Mouse (Mus musculus) retina, postnatal 7 days (tissue): Measurements from ENCODE around the gene Skida1.
"Not testable (repeated sequence)": the region's sequence is repeated elsewhere in the genome, so short reads cannot be mapped to it uniquely, and the experiment has no call there.

Experiments
- DNase-seq: peaks from one replicate; pipeline ENCODE4 v3.0.0-alpha.2; 2012; ENCODE audit warnings: low read depth, low spot score

The Skida1 gene

GRCm38 (mm10) chr2:18048453-18049075 is at the start of gene Skida1:
Gene Skida1 (minus strand): TSS chr2:18049051.
- DNase-seq = no peak

DNA sequence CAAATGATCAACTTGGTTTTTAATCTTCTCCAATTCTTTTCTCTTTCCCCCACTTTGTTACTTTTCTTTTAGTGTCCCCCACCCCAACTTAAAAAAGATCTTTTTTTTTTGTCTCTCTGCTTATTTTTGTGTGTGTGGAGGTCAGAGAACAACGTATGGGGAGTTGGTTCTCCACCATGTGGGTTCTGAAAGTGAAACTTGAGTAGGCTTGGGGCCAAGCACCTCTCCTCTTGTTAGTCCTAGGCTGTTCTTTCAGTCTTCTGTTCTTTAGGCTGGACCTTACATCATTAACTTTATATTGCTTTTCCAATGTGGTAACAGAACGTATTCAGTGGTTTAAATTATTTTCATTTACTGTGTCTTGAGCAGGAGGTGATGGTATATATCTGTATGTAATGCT is 47.0 kb upstream of the Skida1 start:
- no peak for DNase-seq

DNA sequence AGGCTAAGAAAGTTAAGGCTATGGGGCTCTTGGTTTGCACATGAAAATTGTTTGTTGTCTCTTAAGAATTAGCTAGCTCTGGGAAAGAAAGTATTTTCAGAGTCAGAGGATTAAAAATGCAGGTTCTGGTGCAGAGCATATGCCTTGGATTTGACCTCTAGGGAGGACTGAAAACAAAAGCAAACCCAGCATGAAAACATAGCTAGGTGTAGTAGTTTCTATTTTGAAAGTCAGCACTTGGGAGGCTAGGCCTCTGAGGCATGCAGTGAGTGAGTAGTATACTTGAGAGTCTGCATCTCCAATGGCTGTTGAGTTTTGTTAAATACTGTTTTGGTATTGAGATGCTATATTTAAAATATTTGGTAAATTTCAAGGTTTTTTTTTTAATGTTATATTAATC is 45.5 kb upstream of the Skida1 start:
- no peak for DNase-seq

DNA sequence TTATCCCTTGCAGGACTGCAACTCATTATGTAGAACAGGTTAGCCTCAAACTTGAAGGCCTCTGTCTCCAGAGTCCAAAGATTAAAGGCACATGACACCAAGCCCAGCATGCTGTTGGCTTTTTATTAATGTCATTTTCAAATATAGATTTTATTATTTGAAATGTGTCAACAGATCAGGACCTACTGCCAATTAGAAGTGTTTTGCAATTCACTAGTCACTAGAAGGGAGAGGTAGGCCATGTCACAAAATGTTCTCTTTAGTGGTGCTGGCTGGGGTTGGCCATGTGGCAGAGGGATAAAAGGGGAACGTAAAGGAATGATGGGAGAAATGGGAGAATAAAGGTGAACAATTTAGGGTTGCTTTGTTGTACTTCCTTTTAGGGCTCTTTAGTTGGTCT is 45.0 kb upstream of the Skida1 start:
- DNase-seq = no peak

GRCm38 (mm10) chr2:18087695-18088094 is 38.8 kb upstream of the Skida1 start:
- DNase-seq = not testable (repeated sequence)

DNA sequence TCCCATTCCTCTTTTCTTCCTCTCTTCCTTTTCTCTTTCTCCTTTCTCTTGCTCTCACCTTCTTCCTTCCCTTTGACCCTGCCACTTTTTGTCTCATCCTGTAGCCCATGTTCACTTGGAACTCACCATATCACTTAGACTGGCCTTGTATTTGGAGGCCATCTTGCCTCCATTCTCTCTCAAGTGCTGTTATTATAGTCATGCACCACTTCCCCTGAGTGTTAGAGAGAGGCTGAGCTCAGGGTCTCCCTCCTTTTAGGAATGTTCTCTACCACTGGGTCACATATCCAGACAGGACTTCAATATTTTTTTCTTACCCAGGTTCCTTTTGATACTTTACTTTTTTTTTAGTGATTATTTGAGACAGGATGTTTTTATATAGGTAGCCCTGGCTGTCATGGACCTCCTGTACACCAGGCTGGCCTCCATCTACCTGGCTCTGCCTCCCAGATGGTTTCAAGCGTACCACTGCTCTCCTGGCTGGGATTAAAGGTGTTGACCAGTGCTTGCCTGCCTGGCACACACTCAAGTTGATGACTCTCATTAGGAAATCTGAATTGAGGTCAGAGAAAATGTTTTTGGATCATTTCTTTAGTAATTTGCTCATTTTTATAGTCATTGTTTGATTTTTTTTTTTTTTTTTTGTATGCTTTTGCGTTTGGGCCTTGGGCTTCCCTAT is 31.5 kb upstream of the Skida1 start:
- DNase-seq = no peak

DNA sequence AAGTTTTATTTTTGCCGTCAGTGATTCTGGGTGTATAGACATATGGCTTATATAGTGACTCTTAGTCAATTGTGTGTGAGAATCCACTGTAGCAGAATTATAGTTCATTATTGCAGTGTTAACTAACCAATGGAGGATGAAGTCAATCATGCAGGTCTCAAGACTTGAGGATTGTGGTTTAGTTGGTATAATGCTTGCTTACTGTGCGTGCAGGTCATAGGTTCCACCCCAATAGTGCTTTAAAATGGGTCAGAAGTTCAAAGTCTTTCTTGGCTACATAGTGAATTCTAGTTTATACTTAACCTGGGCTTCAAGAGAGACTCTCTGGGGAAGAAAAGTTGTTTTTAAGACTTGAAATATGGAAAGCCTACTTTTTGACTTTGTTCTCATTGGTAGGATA is 23.1 kb upstream of the Skida1 start:
- DNase-seq = no peak

- no peak for DNase-seq
Observed at GRCm38 (mm10) chr2:18068071-18068796, 19.4 kb upstream of the Skida1 start.

DNA sequence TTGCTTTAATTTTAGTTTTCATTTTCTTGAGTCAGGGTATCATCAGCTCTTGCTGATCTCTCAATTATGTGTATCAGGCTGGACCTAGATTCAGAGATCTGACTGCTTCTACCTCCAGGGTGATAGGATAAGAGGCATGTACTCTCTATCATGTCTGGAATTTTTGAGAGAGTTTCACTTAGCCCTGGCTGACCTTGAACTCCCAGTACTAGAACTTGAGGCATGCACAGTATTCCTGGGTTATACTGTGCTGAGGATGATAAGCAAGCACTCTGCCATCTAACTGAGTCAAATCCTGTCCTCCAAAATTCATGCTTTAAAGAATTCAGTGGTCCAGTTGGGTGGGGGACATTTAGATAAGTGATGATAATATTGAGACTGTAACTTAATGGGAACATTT is 17.6 kb upstream of the Skida1 start:
- DNase-seq = no peak

DNA sequence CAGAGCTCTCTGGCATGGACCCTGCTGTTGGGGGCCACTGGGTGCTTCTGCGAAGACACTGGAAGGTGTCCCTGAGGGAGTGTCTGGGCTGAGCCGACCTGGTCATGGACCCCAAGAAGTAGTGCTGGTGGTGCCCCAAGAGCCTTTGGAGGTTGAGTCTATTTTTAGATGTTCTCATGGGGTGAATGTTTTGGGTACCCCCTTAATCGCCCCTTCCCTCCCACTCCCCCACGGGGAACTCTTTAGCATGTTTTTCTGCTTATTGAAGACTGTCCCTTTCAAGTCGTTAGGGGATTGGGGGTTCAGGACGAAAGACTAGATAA is 16.8 kb upstream of the Skida1 start:
- no peak for DNase-seq

GRCm38 (mm10) chr2:18064941-18065707 is 16.3 kb upstream of the Skida1 start:
- peak; percentile 58 for DNase-seq

DNA sequence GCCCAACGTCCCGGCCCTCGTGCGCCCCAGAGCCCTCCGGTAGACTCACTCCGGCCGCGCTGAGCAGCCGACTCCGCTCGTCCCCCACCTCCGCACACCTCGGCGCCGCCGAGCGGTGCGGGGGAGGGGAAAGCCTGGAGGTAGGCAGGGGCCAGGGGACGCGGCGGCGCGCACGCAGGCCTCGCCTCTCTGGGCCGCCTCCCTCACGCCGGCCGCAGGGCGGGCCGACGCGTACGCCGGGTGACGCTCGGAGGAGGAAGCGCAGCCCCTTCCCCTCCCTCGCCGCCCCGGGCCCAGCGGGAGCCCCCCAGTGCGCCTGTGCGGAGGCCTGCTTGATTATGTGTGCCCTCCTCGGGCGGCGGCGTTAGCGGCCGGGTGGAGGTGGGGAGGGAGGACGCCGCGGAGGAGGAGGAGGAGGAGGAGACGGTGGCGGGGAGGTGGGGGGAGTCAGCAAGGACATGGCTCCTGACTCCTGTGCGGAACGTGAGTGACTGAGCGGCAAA is 15.6 kb upstream of the Skida1 start:
- DNase-seq = peak; percentile 93

DNA sequence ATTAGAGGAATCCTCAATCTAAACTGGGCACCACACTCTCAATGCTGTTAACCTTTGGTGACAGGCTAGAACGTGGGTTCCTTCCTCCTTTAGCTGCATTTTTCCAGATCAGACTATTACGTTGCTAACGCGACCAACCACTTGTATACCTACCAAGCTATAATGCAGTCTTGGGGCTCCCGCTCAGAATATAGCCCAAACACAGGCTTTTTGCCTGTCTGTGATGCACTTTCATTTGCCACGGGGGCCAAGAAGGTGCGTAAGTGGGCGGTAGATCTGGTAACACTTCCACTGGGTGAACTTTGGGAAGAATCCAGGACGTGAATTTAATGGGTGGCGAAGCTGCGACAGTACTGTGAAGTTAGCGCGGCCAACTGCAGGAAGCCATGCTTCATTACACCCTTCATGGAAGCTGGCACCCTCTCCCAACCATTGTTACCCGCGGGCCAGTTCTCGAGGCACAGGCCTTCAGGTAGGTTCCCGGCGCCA is 15.0 kb upstream of the Skida1 start:
- DNase-seq = no peak

DNA sequence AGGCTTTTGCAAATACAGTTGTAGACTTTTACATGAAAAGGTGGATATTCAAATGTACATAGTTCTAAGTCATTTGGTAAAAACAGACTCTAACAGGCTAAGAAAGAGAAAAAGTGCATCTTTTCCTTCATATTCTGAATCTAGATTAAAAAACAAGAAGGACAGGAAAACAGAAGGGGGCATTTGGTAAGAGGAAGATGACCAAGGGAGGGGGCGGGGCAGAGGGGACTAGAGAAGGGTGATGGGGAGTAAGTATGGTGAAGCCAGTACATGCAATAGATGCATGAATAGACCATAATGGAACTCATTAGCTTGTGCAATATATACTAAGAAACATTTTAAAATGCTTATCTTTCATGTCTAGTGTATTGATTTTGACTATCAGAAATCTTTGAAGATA is 11.5 kb upstream of the Skida1 start:
- no peak for DNase-seq

DNA sequence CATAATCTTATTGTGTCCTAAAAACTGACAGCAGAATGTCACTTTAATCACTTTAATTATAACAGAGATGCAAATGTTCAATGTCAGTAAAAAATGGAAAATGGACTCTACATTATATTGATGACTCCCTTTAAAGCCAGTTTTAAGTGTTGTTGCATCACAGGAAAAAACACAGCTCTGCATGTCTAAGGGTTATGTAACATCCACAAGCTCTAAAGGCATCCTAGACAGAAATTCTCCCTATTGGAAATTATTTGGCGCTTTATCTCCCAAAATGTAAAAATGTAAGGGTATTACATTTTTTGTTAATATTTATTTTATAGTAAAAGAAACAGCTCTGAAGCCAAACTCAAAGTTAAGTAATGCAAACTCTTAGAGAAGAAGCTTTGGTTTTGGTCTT is 11.0 kb upstream of the Skida1 start:
- no peak for DNase-seq

DNA sequence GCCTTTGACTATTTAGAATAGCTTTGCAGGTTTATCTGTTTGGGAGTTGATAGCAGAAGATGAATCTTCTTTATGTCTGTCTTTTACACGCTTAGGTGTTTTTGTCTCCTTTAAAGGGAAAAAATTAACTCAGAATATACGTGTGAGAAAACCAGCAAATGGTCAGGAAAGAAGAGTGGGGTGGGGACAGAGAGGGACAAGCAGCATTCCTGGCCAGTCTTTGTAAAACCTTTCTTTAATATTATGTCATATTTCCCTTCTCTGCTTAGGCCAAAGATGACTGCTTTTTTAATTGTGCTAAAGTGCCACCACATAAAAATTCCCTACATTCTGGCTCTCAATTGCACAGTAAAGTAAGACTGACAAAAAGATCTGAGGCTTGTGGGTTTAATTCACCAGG is 10.2 kb upstream of the Skida1 start:
- DNase-seq = no peak

GRCm38 (mm10) chr2:18058146-18058708 is 9.4 kb upstream of the Skida1 start:
- DNase-seq = no peak

DNA sequence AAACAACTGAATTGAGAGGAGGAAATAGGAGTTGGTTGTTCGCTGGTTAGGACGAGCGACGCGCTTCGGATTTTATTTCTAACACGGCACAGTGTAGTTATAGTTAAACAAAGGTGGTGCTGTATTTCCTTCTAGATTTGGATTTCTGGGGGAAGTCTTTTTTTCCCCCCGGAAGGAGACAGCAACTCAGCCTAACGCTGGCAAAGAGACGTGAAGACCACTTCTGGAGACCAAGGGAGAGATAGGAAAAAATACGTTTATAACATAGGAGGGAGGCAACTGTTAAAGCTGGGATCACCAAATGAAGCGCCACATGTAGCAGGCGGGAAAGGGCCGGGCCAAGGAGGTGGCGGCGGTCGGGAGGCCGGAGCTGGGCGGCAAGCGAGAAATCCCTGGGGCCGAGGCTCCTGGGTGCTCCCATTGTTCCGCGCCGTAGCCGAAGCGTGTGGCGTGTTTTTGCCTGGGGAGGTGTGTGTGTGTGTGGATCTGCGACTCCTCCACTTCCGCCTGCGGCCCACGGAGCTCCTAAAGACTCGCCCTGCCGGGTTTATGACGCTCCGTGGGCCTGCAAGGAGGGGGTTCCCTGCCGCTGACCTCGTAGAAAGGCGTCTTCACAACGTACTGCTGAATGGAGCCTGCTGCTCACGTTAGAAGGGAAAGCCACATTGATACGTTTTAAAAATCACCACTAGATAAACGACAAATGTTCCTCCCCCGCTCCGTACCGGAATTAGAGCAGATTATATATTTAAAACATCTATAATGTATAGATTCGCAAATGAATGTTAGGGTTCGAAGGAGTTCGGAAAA is 8.7 kb upstream of the Skida1 start:
- DNase-seq = no peak

- peak; percentile 89 for DNase-seq
Observed at GRCm38 (mm10) chr2:18056786-18057255, 8.0 kb upstream of the Skida1 start.

DNA sequence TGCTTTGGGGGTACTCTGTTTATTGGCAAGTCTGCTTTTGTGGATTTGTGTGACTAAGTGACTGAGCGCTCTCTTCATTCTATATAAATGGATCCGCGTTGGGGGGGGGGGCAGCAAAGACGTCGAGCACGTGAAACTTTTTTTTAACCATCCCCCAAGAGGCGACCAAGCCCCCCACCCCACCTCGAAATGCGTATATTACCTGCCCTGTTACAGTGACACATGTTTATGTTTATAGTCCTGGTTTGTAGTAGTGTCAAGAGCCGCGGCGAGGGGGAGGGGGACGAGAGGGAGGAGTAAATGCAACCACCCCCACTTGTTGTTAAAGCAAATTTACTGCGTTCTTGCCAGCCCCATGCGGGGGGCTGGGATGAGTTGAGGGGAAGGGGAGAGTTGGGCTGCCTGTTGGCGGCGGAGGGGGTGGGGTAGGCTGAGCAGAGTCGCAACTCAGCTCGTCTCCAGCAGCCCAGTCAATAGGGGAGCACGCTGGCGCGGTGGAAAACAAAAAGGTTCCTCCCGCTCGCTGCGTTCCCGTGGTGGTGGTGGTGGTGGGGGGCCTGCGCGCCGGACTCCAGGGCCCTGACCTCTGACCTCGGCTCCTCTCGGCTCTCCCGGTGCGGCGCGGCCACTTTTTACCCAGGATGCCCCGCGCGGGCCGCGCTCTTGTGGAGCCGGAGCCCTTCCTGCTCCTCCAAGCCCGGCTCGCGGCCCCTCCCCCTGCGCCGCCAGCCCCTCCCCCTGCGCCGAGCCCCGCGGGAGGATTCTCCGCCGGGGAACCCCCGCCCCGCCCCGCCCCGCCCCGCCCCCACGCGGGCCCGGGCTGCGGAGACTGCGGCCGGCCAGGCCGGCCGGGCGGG is 7.3 kb upstream of the Skida1 start:
- DNase-seq = peak; percentile 86
